Mouse (Mus musculus) erythroblast, embryonic 14.5 days (primary cell): ENCODE measurements at regions not wholly inside any gene's neighbourhood (a gene's known extent, or its start where the extent isn't known, plus 50 kb on each side); places are given as distances from the start of the nearest gene placed in this dataset.

Source experiments
- H3K27me3 ChIP-seq: 2 replicates; pipeline ENCODE4 v1.6.1; 2012; ENCODE audit warnings: inconsistent platforms; ENCODE audit not compliant: control insufficient read depth
- H3K36me3 ChIP-seq: 2 replicates; pipeline ENCODE4 v1.6.1; 2012; ENCODE audit warnings: mild to moderate bottlenecking, inconsistent platforms; ENCODE audit not compliant: control insufficient read depth
- H3K4me1 ChIP-seq: 2 replicates; pipeline ENCODE4 v1.6.1; 2012; ENCODE audit warnings: inconsistent platforms; ENCODE audit not compliant: control insufficient read depth
- H3K4me3 ChIP-seq: replicated peaks from 2 replicates; pipeline ENCODE3; 2012; ENCODE audit warnings: moderate library complexity, mild to moderate bottlenecking, inconsistent platforms
- H3K9me3 ChIP-seq: 2 replicates; pipeline ENCODE4 v1.6.1; 2012; ENCODE audit warnings: low read length, inconsistent platforms, mixed read lengths; ENCODE audit not compliant: control insufficient read depth
- GATA1 ChIP-seq: IDR thresholded peaks from 2 replicates; pipeline ENCODE4 v1.6.1; 2012; ENCODE audit warnings: low read length, inconsistent platforms, mixed read lengths
- TAL1 ChIP-seq: IDR thresholded peaks from 3 replicates; pipeline ENCODE4 v1.6.1; 2012; ENCODE audit warnings: low read length, inconsistent platforms, mixed read lengths

DNA sequence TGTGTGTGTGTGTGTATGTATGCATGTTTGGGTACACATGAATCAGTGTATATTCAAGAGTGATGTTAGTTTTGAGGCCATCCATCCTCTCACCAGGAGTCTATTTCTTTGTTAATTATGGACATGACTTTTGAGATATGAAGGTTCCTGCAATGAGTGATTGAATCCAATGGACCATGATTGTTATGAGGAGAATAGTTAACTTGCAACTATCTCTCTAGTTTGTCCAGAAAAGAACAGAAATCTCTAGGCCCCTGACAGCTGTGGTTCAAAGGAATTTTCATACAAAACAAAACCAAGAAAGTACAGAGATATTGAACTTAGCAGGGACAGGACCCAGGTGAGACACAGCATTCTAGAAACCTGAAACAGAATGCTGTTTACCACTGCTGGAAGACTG lies 217.9 kb upstream of the Tnp1 start:
- no peak for TF ChIP-seq GATA1
- TF ChIP-seq TAL1 = no peak
- Histone ChIP-seq H3K27me3 (no peaks in the 10 kb centered on the region), H3K4me1 (no peaks in the 10 kb centered on the region), H3K36me3 (no peaks in the 10 kb centered on the region), H3K9me3 (no peaks in the 10 kb centered on the region), H3K4me3 (no peak overlapping the region)

GRCm38 (mm10) chr1:73233041-73233440 lies 217.3 kb upstream of the Tnp1 start:
- Histone ChIP-seq H3K9me3 (no peaks in the 10 kb centered on the region), H3K4me3 (no peak overlapping the region), H3K4me1 (no peaks in the 10 kb centered on the region), H3K27me3 (no peaks in the 10 kb centered on the region), H3K36me3 (no peaks in the 10 kb centered on the region)
- TF ChIP-seq TAL1 (no peak), GATA1 (no peak)

- no peaks in the 10 kb centered on the region for H3K27me3 ChIP-seq
- H3K4me1 ChIP-seq = no peaks in the 10 kb centered on the region
- no peaks in the 10 kb centered on the region for H3K36me3 ChIP-seq
- H3K4me3 ChIP-seq = no peak overlapping the region
- TF ChIP-seq TAL1 = no peak
- TF ChIP-seq GATA1 = no peak
- no peaks in the 10 kb centered on the region for H3K9me3 ChIP-seq
Observed at GRCm38 (mm10) chr1:73230611-73231010, 214.9 kb upstream of the Tnp1 start.

DNA sequence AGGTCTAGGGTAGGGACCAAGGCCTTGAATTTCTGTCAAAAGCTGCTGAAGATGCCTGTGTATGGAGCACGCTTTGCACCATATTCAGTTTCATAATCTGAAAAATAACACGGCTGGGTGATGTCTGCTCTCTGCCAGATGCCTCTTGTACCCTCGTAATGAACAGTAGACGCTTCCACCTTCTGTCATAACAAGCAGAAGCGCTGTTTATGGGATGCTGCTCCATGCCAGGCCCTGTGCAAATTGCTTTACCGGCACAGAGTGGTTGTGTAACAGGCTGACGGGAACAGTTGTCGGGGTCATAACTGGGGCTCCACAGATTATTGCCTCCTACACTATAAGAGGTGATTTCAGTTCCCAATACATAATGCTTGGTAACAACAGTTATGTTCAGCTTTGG lies 211.5 kb upstream of the Tnp1 start:
- no peaks in the 10 kb centered on the region for H3K9me3 ChIP-seq
- no peaks in the 10 kb centered on the region for H3K27me3 ChIP-seq
- H3K36me3 ChIP-seq = no peaks in the 10 kb centered on the region
- H3K4me1 ChIP-seq = no peaks in the 10 kb centered on the region
- TF ChIP-seq TAL1 (no peak), GATA1 (no peak)
- no peak overlapping the region for H3K4me3 ChIP-seq

GRCm38 (mm10) chr1:73221863-73222262 lies 206.2 kb upstream of the Tnp1 start:
- no peak overlapping the region for H3K4me3 ChIP-seq
- no peak for TF ChIP-seq GATA1
- no peak for TF ChIP-seq TAL1
- H3K36me3 ChIP-seq = no peaks in the 10 kb centered on the region
- H3K27me3 ChIP-seq = no peaks in the 10 kb centered on the region
- no peaks in the 10 kb centered on the region for H3K4me1 ChIP-seq
- no peaks in the 10 kb centered on the region for H3K9me3 ChIP-seq

GRCm38 (mm10) chr1:73214305-73214946 lies 198.7 kb upstream of the Tnp1 start:
- Histone ChIP-seq H3K27me3 (no peaks in the 10 kb centered on the region), H3K4me1 (no peaks in the 10 kb centered on the region), H3K4me3 (no peak overlapping the region), H3K36me3 (no peaks in the 10 kb centered on the region), H3K9me3 (no peaks in the 10 kb centered on the region)
- TF ChIP-seq GATA1 (no peak), TAL1 (no peak)

DNA sequence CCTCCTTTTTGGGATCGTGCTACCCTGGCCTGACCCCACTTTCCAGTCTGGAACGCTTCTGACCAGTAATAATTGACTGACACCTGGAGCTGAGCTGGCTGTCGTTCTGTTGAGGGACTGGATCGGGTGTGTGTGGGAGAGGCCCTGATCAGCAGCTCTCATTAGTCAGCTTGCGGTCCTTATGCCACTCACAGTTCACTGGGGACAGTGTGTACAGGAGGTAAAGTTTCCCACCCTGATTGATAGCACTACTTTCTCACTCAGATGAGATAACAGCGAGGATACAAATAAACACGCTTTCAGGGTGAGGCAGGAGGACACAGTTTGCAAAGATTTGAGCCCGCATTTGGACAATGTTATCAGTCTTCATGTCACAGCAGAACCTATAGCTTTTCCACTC lies 191.7 kb upstream of the Tnp1 start:
- Histone ChIP-seq H3K4me3 (no peak overlapping the region), H3K4me1 (no peaks in the 10 kb centered on the region), H3K36me3 (no peaks in the 10 kb centered on the region), H3K27me3 (no peaks in the 10 kb centered on the region), H3K9me3 (no peaks in the 10 kb centered on the region)
- TF ChIP-seq GATA1 (no peak), TAL1 (no peak)

DNA sequence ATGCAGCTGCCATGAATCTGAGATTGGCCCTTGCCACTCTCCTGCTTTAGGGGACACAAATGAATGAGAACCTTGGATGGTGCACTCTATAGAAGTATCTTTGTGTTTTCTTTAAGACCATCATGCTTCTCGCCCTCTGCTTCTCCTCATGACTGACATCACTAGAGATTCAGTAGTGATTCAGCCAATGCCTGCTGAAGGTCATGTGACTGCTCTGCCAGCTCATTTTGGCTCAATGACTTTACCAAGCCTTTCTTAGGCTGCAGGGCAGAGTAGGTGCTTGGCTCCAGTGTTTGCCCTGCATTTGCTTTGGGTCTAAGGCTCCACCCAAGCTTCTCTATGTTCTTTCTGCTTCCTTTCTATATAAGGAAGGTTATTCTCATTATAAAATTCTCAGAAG lies 190.1 kb upstream of the Tnp1 start:
- Histone ChIP-seq H3K9me3 (no peaks in the 10 kb centered on the region), H3K4me3 (no peak overlapping the region), H3K27me3 (no peaks in the 10 kb centered on the region), H3K36me3 (no peaks in the 10 kb centered on the region), H3K4me1 (no peaks in the 10 kb centered on the region)
- no peak for TF ChIP-seq TAL1

DNA sequence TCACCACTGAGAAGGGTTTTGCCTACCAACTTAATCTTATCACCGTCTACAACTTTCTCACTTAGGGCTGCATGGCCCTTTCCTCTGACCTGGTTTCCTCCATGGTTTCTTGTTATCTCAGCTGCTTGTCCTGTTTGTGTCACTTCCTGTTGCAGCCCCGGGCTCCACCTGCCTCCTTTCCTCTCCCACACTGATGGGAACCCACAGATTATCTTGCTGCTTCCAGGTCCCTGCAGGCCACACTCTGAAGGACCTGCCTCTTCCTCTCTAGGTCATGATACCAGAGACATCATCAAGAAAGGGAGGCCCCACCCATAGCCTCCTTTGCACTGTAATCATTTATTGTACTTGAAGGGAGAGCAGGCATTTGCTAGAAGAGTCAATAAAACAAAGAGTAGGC lies 184.4 kb upstream of the Tnp1 start:
- Histone ChIP-seq H3K4me1 (no peaks in the 10 kb centered on the region), H3K36me3 (no peaks in the 10 kb centered on the region), H3K9me3 (no peaks in the 10 kb centered on the region), H3K4me3 (no peak overlapping the region), H3K27me3 (no peaks in the 10 kb centered on the region)
- TF ChIP-seq TAL1 (no peak), GATA1 (no peak)

DNA sequence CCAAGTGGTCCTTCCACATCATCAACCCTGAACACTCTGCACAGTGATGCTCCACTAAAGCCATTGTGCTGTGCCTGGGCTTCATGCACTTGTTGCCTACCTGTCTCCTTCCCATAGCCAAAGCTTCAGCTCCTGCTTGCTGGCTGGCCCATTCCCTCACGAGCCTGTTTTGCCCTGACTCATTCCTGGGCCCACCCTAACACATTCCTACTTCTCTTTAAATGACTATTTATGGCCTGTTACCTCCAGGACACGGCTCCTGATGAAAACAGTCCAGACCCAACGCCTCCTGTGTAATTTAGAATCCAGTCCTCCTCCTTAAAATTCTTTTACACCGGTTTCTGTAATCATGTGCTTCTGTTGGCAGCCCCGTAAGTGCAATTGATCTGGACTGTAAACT lies 175.1 kb upstream of the Tnp1 start:
- H3K9me3 ChIP-seq = no peaks in the 10 kb centered on the region
- no peaks in the 10 kb centered on the region for H3K4me1 ChIP-seq
- no peak for TF ChIP-seq TAL1
- no peak for TF ChIP-seq GATA1
- no peaks in the 10 kb centered on the region for H3K36me3 ChIP-seq
- no peak overlapping the region for H3K4me3 ChIP-seq
- no peaks in the 10 kb centered on the region for H3K27me3 ChIP-seq
